Mouse (Mus musculus) kidney, embryonic 15.5 days (tissue): Measurements from ENCODE around the gene Scn1b. TPM values are rescaled to one million over a fixed set of nuclear protein-coding genes. Genes with fewer than 3 reads are reported as not detected.

Source experiments
- ATAC-seq: fragments of 200-750 bp; cut with Nextera tagmentation; replicated peaks from 2 replicates; pipeline ENCODE4 v1.8.0; 2017; ENCODE audit warnings: moderate TSS enrichment; ENCODE audit not compliant: low FRiP score
- H3K27ac ChIP-seq: fragments of 300-500 bp; sonication (generic); 2 replicates; pipeline ENCODE4 v1.5.1; 2015; ENCODE audit warnings: mild to moderate bottlenecking, inconsistent platforms
- H3K27me3 ChIP-seq: fragments of 300-500 bp; sonication (generic); 2 replicates; pipeline ENCODE4 v1.6.1; 2015; ENCODE audit warnings: inconsistent platforms
- H3K36me3 ChIP-seq: fragments of 300-500 bp; sonication (generic); 2 replicates; pipeline ENCODE4 v1.6.1; 2015; ENCODE audit warnings: inconsistent platforms
- H3K4me1 ChIP-seq: fragments of 300-500 bp; sonication (generic); 2 replicates; pipeline ENCODE4 v1.6.1; 2015; ENCODE audit warnings: inconsistent platforms
- H3K4me2 ChIP-seq: fragments of 300-500 bp; sonication (generic); 2 replicates; pipeline ENCODE4 v1.6.1; 2015; ENCODE audit warnings: moderate library complexity, mild to moderate bottlenecking, inconsistent platforms
- H3K4me3 ChIP-seq: fragments of 300-500 bp; sonication (generic); replicated peaks from 2 replicates; pipeline ENCODE4 v1.5.1; 2015; ENCODE audit warnings: mild to moderate bottlenecking, inconsistent platforms
- H3K9ac ChIP-seq: fragments of 300-500 bp; sonication (generic); 2 replicates; pipeline ENCODE4 v1.6.1; 2015; ENCODE audit warnings: mild to moderate bottlenecking, inconsistent platforms
- H3K9me3 ChIP-seq: fragments of 300-500 bp; sonication (generic); replicated peaks from 2 replicates; pipeline ENCODE4 v1.6.1; 2016; ENCODE audit warnings: inconsistent platforms
- WGBS: fragments of 180-500 bp; shearing (Covaris S2); methylation state at CpG from one replicate; pipeline ENCODE4 v1.1.7; 2015; ENCODE audit warnings: mixed read lengths; 5-methylcytosine and 5-hydroxymethylcytosine counted together
- polyA plus RNA-seq: library from polyadenylated mRNA; unstranded; fragments of >200 nt; fragmentation: Nextera tagmentation; extraction: Ambion mirVana; gene quantifications from 2 replicates; pipeline ENCODE4 v1.2.1, GENCODE M21; 2015

Scn1b gene
- polyA plus RNA-seq, 1 experiment from 2014 or later: 1.4 TPM

DNA sequence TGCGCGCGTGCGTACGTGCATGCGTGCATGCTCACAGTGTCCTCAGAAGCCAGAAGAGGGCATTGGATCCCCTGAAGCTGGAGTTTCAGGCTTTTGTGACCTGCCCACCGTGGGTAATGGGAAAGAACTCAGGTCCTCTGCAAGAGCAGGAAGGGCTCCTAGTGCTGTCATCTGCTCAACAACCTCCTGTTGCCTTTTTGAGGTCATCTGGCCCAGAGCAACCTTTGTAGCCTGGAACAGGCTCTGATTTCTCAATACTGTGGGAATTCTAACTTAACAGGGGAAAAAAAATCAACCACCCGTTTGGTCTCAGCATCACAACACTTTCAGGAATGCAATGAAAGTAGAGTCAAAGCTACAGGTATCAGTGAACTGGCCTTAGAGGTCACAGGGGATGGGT is 47.1 kb downstream of the Scn1b start:
- no peak overlapping the region for H3K4me2 ChIP-seq
- H3K36me3 ChIP-seq: no peaks in the 10 kb centered on the region
- H3K9me3 ChIP-seq: no peaks in the 10 kb centered on the region
- no peaks in the 10 kb centered on the region for H3K27me3 ChIP-seq
- H3K9ac ChIP-seq: no peak overlapping the region
- H3K27ac ChIP-seq: no peak overlapping the region
- peaks cover 7% of the 10 kb centered on the region for H3K4me1 ChIP-seq
- ATAC-seq: no peak
- WGBS: 84% methylated on average over 8 of the region's 8 CpGs
- H3K4me3 ChIP-seq: no peak overlapping the region

- H3K27ac ChIP-seq: no peak overlapping the region
- peaks cover 8% of the 10 kb centered on the region for H3K4me1 ChIP-seq
- H3K9me3 ChIP-seq: no peaks in the 10 kb centered on the region
- H3K4me3 ChIP-seq: no peak overlapping the region
- WGBS: 51% methylated on average over 5 of the region's 5 CpGs
- H3K4me2 ChIP-seq: no peak overlapping the region
- peak; percentile 54 for ATAC-seq
- H3K36me3 ChIP-seq: no peaks in the 10 kb centered on the region
- no peak overlapping the region for H3K9ac ChIP-seq
- H3K27me3 ChIP-seq: no peaks in the 10 kb centered on the region
Measured at GRCm38 (mm10) chr7:31077885-31078445, 48.8 kb downstream of the Scn1b start.

- Histone ChIP-seq H3K27ac (no peak overlapping the region), H3K9me3 (no peaks in the 10 kb centered on the region), H3K9ac (no peak overlapping the region), H3K4me2 (no peak overlapping the region), H3K4me1 (peaks cover 13% of the 10 kb centered on the region), H3K36me3 (no peaks in the 10 kb centered on the region), H3K27me3 (no peaks in the 10 kb centered on the region), H3K4me3 (no peak overlapping the region)
- WGBS: 54% methylated on average over 6 of the region's 6 CpGs
- no peak for ATAC-seq
Measured at GRCm38 (mm10) chr7:31077470-31077869, 49.3 kb downstream of the Scn1b start.

DNA sequence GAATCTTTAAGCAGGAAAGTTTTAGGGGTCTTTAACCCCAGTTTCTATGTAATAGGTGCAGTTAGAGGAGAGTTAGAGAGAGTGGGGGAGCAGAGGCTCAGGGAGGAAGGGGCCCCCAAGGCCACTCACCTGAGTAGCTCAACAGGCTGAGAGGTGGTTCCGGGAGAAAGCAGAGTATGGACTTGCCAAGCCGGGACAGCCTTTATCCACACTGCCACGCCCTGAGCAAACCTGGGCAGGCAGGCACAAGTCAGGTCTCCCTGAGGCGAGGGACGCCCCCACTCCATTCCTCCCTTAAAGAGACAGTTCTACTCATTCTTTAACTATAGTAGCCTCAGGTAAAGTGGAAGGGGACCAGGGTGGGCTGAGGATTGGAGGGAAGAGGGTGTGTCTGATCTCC is 50.3 kb downstream of the Scn1b start, which contains the start of gene Fxyd3:
TSS of gene Fxyd3 (minus strand) at position 213 of the 400 bp plus-strand sequence.
- ATAC-seq: no peak
- H3K27me3 ChIP-seq: no peaks in the 10 kb centered on the region
- no peak within 1 kb of the TSS for H3K4me3 ChIP-seq
- no peak within 1 kb of the TSS for H3K27ac ChIP-seq
- no peaks in the 10 kb centered on the region for H3K36me3 ChIP-seq
- no peaks in the 10 kb centered on the region for H3K9me3 ChIP-seq
- no peak within 1 kb of the TSS for H3K9ac ChIP-seq
- H3K4me1 ChIP-seq: peaks cover 22% of the 10 kb centered on the region
- WGBS: 42% methylated on average over 5 of the region's 5 CpGs
- H3K4me2 ChIP-seq: no peak within 1 kb of the TSS

- H3K4me1 ChIP-seq: peaks cover 23% of the 10 kb centered on the region
- H3K4me3 ChIP-seq: no peak overlapping the region
- H3K36me3 ChIP-seq: no peaks in the 10 kb centered on the region
- no peak for ATAC-seq
- H3K9ac ChIP-seq: no peak overlapping the region
- H3K9me3 ChIP-seq: no peaks in the 10 kb centered on the region
- WGBS: 50% methylated on average over 5 of the region's 5 CpGs
- no peak overlapping the region for H3K27ac ChIP-seq
- H3K4me2 ChIP-seq: no peak overlapping the region
- no peaks in the 10 kb centered on the region for H3K27me3 ChIP-seq
Measured at GRCm38 (mm10) chr7:31074713-31075069, 52.1 kb downstream of the Scn1b start.

DNA sequence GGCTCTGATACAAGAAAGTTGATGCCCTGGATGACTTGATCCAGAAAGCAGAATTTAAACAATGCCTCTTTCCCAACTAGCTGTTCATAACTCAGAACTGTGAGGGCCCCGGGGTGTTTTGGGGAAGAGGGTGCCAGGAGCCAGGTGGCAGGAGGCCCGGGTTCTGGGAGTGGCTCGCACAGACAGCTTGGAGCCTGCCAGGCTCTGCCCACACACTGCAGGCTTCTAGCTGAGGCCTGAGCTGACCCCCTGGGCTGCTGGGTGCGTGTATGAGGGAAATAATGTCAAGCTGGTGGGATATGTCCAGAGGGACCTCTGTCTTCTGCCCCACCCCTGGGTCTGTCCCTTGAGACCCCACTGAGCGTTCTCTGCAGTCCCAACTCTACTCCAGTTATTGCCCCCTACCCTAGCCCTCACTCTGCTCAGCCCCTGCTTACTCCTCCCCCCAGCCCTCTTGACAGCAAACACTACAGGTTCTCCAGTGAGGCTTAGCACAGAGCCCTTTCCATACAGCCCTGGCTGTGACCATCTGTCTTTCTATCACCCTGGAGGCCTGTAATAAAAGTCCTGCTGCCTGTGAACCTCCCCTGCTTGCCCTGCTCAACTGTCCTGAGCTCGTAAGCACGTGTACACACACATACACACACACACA is 52.6 kb downstream of the Scn1b start:
- H3K36me3 ChIP-seq: no peaks in the 10 kb centered on the region
- H3K27me3 ChIP-seq: no peaks in the 10 kb centered on the region
- no peak overlapping the region for H3K4me3 ChIP-seq
- H3K4me2 ChIP-seq: no peak overlapping the region
- ATAC-seq: no peak
- H3K4me1 ChIP-seq: peaks cover 23% of the 10 kb centered on the region
- H3K27ac ChIP-seq: no peak overlapping the region
- WGBS: 43% methylated on average over 7 of the region's 7 CpGs
- no peak overlapping the region for H3K9ac ChIP-seq
- H3K9me3 ChIP-seq: no peaks in the 10 kb centered on the region

DNA sequence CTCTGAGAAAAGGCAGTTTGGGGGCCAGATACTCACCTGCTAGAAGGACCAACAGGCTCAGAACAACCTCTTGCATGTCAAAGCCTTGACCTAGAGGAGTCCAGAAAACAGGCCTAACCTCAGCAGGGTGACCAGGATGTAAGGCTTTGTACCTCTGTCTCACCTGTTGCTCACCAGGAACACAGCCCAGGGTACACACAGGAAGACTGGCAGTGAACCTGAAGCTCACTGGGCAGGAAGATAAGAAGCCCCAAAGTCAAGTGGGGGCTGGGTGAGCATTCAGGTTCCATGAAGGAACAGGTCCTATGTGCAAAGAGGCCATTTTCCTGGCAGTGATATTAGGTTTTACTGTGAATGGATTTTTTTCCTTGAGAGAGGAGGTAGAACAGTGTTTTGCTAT is 53.3 kb downstream of the Scn1b start:
- H3K9ac ChIP-seq: no peak overlapping the region
- H3K4me3 ChIP-seq: no peak overlapping the region
- peaks cover 24% of the 10 kb centered on the region for H3K4me1 ChIP-seq
- 0 out of 2 replicates have a peak overlapping the region, but pooled peaks have one; percentile 22 for H3K27ac ChIP-seq
- H3K36me3 ChIP-seq: no peaks in the 10 kb centered on the region
- no peaks in the 10 kb centered on the region for H3K9me3 ChIP-seq
- H3K27me3 ChIP-seq: no peaks in the 10 kb centered on the region
- no peak for ATAC-seq
- H3K4me2 ChIP-seq: no peak overlapping the region

DNA sequence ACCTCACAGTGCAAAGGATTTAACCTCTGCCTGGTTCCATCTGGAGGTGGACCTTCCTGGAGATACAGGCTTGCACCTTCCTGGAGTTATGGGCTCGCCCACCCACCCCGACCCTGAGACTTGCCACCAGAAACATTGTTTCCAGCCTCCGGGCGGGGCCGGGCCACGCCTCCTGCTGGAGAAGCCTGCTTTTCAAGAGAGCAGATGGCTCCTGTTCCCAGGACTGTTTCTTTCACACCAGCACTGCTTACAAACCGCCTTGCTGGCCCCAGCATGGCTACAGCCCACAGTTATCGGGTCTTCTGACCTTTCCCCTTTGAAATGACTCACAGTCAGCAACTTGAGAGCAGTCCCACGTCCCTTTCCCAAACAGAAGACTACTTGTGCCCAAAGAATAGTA is 54.5 kb downstream of the Scn1b start:
- H3K36me3 ChIP-seq: no peaks in the 10 kb centered on the region
- H3K4me3 ChIP-seq: no peak overlapping the region
- no peaks in the 10 kb centered on the region for H3K27me3 ChIP-seq
- no peaks in the 10 kb centered on the region for H3K9me3 ChIP-seq
- 17% methylated on average over 9 of the region's 9 CpGs for WGBS
- H3K9ac ChIP-seq: no peak overlapping the region
- H3K4me1 ChIP-seq: peaks cover 36% of the 10 kb centered on the region
- H3K4me2 ChIP-seq: 0 out of 2 replicates have a peak overlapping the region, but pooled peaks have one; percentile 14
- peak overlapping the region; percentile 30 for H3K27ac ChIP-seq
- ATAC-seq: no peak

DNA sequence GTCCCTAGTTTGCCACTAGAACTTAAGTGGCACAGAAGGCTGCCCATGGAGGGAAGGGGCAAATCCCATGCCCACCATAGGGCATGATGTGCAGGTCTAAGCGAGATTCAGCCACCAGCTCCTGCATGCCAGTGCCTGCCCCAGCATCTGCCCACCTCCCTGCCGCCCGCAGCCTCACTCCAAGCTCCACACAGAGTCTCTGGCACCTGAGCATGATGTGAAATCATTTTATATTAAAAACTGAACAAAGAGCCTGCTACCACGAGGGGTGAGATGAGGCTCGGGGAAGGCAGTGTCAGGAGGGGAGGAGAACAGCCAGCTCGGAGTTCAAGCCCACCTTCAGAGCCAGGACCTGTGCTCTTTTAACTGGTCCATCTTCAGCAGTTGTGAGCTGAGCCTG is 56.5 kb downstream of the Scn1b start:
- Histone ChIP-seq H3K27me3 (no peaks in the 10 kb centered on the region), H3K9ac (no peak overlapping the region), H3K36me3 (no peaks in the 10 kb centered on the region), H3K27ac (no peak overlapping the region), H3K4me2 (no peak overlapping the region), H3K4me3 (no peak overlapping the region), H3K4me1 (peaks cover 41% of the 10 kb centered on the region), H3K9me3 (no peaks in the 10 kb centered on the region)
- WGBS: 71% methylated on average over 6 of the region's 6 CpGs
- no peak for ATAC-seq

DNA sequence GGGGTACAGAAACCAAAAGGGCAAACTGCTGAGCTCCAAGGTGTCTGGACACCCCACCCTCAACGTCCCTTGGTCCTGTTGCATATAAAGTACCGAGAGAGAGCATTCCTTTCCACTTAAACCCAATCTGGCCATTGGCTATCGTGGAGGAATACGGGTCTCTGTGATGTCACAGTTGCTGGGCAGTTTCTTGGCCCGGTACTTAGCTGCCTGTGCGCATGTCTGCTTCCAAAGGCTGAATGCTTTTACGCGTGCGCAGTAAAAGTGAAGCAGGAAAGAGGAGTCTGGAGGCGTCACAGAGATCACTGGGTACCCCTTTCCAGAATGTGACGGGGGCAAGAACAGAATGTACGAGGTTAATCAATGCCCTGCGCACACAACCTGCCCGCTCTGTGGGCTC is 57.3 kb downstream of the Scn1b start:
- 82% methylated on average over 14 of the region's 14 CpGs for WGBS
- no peak overlapping the region for H3K27ac ChIP-seq
- H3K4me2 ChIP-seq: no peak overlapping the region
- H3K36me3 ChIP-seq: no peaks in the 10 kb centered on the region
- H3K4me3 ChIP-seq: no peak overlapping the region
- H3K4me1 ChIP-seq: peaks cover 41% of the 10 kb centered on the region
- ATAC-seq: no peak
- H3K9ac ChIP-seq: no peak overlapping the region
- no peaks in the 10 kb centered on the region for H3K9me3 ChIP-seq
- H3K27me3 ChIP-seq: no peaks in the 10 kb centered on the region

DNA sequence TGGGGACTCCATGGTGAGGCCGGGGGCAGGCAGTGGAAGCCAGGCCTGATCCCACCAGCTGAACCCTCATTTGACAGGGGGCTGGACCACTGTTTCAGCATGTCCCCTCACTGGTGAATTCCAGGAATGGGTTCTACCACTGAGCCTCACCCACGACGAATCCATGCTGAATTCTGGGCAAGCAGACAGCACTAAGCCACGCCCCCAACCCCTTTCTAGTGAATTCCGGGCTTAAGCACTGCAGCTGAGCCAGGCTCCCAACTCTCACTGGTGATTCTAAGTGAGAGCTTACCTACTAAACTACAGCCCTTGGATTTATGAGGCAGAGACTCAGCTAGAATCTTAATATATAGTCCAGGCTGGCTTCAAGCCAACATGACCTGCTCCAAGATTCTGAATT is 59.0 kb downstream of the Scn1b start:
- no peaks in the 10 kb centered on the region for H3K9me3 ChIP-seq
- H3K27me3 ChIP-seq: no peaks in the 10 kb centered on the region
- H3K27ac ChIP-seq: peak overlapping the region; percentile 37; the same call in 1 of the 2 replicates
- H3K4me1 ChIP-seq: peaks cover 32% of the 10 kb centered on the region
- H3K36me3 ChIP-seq: no peaks in the 10 kb centered on the region
- H3K9ac ChIP-seq: no peak overlapping the region
- 0 out of 2 replicates have a peak, but pooled peaks have one; percentile 18 for ATAC-seq
- 44% methylated on average over 5 of the region's 5 CpGs for WGBS
- H3K4me2 ChIP-seq: no peak overlapping the region
- no peak overlapping the region for H3K4me3 ChIP-seq
